Mouse (Mus musculus): ENCODE data around the gene Tnk2.

Tnk2 gene

GRCm38 (mm10) chr16:32643661-32644061 lies at the start of gene Tnk2:
Gene Tnk2, plus strand, starts transcription at chr16:32643874.
- peak; percentile 84 to 88 for DNase-seq (ENCODE audit: low spot score in 2 of 2)

GRCm38 (mm10) chr16:32593916-32594315 lies 49.8 kb upstream of the Tnk2 start:
- no peak for DNase-seq (ENCODE audit: low spot score in 2 of 2)

GRCm38 (mm10) chr16:32594701-32595100 lies 49.0 kb upstream of the Tnk2 start:
- no peak for DNase-seq (ENCODE audit: low spot score in 2 of 2)

GRCm38 (mm10) chr16:32595142-32595855 lies 48.4 kb upstream of the Tnk2 start:
- DNase-seq (ENCODE audit: low spot score in 2 of 2): no peak

- no peak for DNase-seq (ENCODE audit: low spot score in 2 of 2)
Measured at GRCm38 (mm10) chr16:32597909-32598381, 45.7 kb upstream of the Tnk2 start.

GRCm38 (mm10) chr16:32599151-32599550 lies 44.5 kb upstream of the Tnk2 start:
- DNase-seq (ENCODE audit: low spot score in 2 of 2): no peak

GRCm38 (mm10) chr16:32602193-32602685 lies 41.4 kb upstream of the Tnk2 start:
- DNase-seq (ENCODE audit: low spot score in 2 of 2): no peak

GRCm38 (mm10) chr16:32607562-32608343 lies 35.9 kb upstream of the Tnk2 start:
- DNase-seq (ENCODE audit: low spot score in 2 of 2): no peak

GRCm38 (mm10) chr16:32608344-32608711 lies 35.3 kb upstream of the Tnk2 start:
- DNase-seq (ENCODE audit: low spot score in 2 of 2): no peak

- DNase-seq (ENCODE audit: low spot score in 2 of 2): peak; percentile 90 to 94
Measured at GRCm38 (mm10) chr16:32608712-32609400, 34.8 kb upstream of the Tnk2 start, which contains the start of gene Tfrc. Gene Tfrc, plus strand, starts transcription at chr16:32608920.

GRCm38 (mm10) chr16:32609401-32609779 lies 34.3 kb upstream of the Tnk2 start:
- peak in 1 of 2 experiments; percentile 4 for DNase-seq (ENCODE audit: low spot score in 2 of 2)

- no peak for DNase-seq (ENCODE audit: low spot score in 2 of 2)
Measured at GRCm38 (mm10) chr16:32610460-32611255, 33.0 kb upstream of the Tnk2 start.

GRCm38 (mm10) chr16:32612052-32612451 lies 31.6 kb upstream of the Tnk2 start:
- DNase-seq (ENCODE audit: low spot score in 2 of 2): no peak

GRCm38 (mm10) chr16:32613269-32613834 lies 30.3 kb upstream of the Tnk2 start:
- no peak for DNase-seq (ENCODE audit: low spot score in 2 of 2)

GRCm38 (mm10) chr16:32614047-32614446 lies 29.6 kb upstream of the Tnk2 start:
- DNase-seq (ENCODE audit: low spot score in 2 of 2): no peak

GRCm38 (mm10) chr16:32618946-32619345 lies 24.7 kb upstream of the Tnk2 start:
- no peak for DNase-seq (ENCODE audit: low spot score in 2 of 2)

- DNase-seq (ENCODE audit: low spot score in 2 of 2): no peak
Measured at GRCm38 (mm10) chr16:32628140-32628539, 15.5 kb upstream of the Tnk2 start.

- DNase-seq (ENCODE audit: low spot score in 2 of 2): no peak
Measured at GRCm38 (mm10) chr16:32632328-32632824, 11.3 kb upstream of the Tnk2 start.

- DNase-seq (ENCODE audit: low spot score in 2 of 2): no peak
Measured at GRCm38 (mm10) chr16:32633486-32634012, 10.1 kb upstream of the Tnk2 start.

- DNase-seq (ENCODE audit: low spot score in 2 of 2): no peak
Measured at GRCm38 (mm10) chr16:32634183-32634582, 9.5 kb upstream of the Tnk2 start.

Data from urinary bladder, postnatal 36 days (tissue).